Mouse (Mus musculus): ENCODE data around the gene Gm853. TPM values are rescaled to one million over a fixed set of nuclear protein-coding genes. Genes with fewer than 3 reads are reported as not detected.

Gm853 gene
- total and polyA plus RNA-seq, 3 experiments: 0.05 TPM; not detected in 2

DNA sequence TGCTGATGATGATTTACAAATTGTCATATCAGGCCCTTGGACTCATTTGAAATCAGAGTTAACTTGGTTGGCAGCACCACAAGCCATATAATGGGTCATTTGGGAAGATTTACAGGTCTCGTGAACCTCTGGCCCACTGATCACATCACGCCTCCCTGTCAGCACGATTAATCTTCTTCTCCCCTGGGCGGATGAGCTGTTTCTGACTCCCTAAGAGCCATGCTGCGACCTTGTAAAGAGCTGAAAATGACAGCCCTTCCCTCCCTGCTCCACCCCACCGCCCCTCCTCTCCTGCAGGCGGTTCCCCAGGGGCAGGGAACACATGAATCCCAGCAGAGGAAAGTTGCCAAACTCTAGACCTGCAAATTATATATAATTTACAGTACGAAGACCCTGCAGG, 14.2 kb upstream of the Gm853 start:
- 0 out of 2 replicates have a peak, but pooled peaks cover 7% of the 10 kb centered on the region for H3K27me3 ChIP-seq (ENCODE audit: insufficient read depth, low read length)
- no peaks in the 10 kb centered on the region for H3K36me3 ChIP-seq (replicated peaks)
- ATAC-seq (ENCODE audit: extremely low read depth, insufficient number of reproducible peaks, low FRiP score, poor library complexity, severe bottlenecking) (no peak), DNase-seq (ENCODE audit: low spot score) (no peak)
- TF ChIP-seq GATA2 (IDR thresholded peaks at IDR 0.05; ENCODE audit: borderline replicate concordance, low read depth, low read length) (no peak), CTCF (IDR thresholded peaks at IDR 0.05; ENCODE audit: low read depth, low read length) (no peak), POLR2AphosphoS5 (IDR thresholded peaks at IDR 0.05; ENCODE audit: insufficient replicate concordance, low read depth, low read length) (no peak), GATA1 (IDR thresholded peaks at IDR 0.05; ENCODE audit: borderline replicate concordance, low read length) (no peak), TAL1 (conservative IDR thresholded peaks at IDR 0.05; ENCODE audit: low read depth, low read length) (no peak)
- H3K4me3 ChIP-seq (ENCODE audit: low read depth, low read length): no peak overlapping the region
- no peaks in the 10 kb centered on the region for H3K9me3 ChIP-seq (replicated peaks)
- H3K4me1 ChIP-seq (ENCODE audit: insufficient read depth, low read depth, low read length): no peaks in the 10 kb centered on the region

DNA sequence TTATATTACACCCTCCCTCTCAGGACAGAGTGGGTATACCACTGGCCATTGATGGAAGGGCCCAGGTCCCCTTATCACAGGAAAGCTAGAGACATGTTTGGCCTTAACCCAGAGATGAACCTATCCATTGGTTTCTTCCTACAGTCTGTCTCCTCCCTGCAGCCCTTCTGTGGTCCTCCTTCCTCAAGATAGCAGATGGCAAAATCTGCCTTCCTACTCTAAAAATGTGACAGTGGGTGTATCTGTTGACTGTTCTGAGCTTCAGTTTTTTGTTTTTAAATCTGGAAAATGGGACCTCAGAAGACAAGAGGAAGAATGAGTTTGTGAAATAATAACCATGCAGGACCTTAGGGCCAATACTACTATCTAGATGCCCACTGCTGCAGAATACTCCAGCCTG, 1.9 kb upstream of the Gm853 start:
- H3K36me3 ChIP-seq (replicated peaks): no peaks in the 10 kb centered on the region
- peaks cover 2% of the 10 kb centered on the region; the same call in 1 of the 2 replicates for H3K4me1 ChIP-seq (ENCODE audit: insufficient read depth, low read depth, low read length)
- H3K4me3 ChIP-seq (ENCODE audit: low read depth, low read length): no peak overlapping the region
- no peaks in the 10 kb centered on the region for H3K9me3 ChIP-seq (replicated peaks)
- no peak for TF ChIP-seq GATA1 (IDR thresholded peaks at IDR 0.05; ENCODE audit: borderline replicate concordance, low read length)
- no peak for TF ChIP-seq POLR2AphosphoS5 (IDR thresholded peaks at IDR 0.05; ENCODE audit: insufficient replicate concordance, low read depth, low read length)
- no peak for TF ChIP-seq TAL1 (conservative IDR thresholded peaks at IDR 0.05; ENCODE audit: low read depth, low read length)
- TF ChIP-seq GATA2 (IDR thresholded peaks at IDR 0.05; ENCODE audit: borderline replicate concordance, low read depth, low read length): no peak
- TF ChIP-seq CTCF (IDR thresholded peaks at IDR 0.05; ENCODE audit: low read depth, low read length): no peak
- DNase-seq (ENCODE audit: low spot score) (no peak), ATAC-seq (ENCODE audit: extremely low read depth, insufficient number of reproducible peaks, low FRiP score, poor library complexity, severe bottlenecking) (no peak)
- H3K27me3 ChIP-seq (ENCODE audit: insufficient read depth, low read length): peaks cover 40% of the 10 kb centered on the region

DNA sequence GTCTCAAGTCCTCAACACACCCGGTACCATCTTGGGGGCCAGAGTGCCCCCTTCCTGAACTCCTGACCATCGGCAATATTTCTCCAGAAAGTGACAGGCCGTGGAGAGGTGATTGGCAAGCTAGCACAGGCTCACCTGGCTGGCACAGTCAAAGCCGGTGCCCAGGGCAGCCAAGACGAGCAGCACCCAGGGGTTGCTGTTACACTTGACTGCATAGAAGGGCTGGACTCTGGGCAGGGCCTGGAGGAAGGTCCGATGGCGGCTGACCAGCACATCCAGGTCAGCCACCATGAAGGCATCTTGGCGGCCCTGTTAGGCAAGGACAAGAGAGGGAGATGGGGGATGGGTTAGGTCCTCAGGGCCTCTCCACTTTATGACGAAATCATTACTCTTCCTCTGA, 2.0 kb downstream of the Gm853 start:
- H3K9me3 ChIP-seq (replicated peaks): no peaks in the 10 kb centered on the region
- no peaks in the 10 kb centered on the region for H3K36me3 ChIP-seq (replicated peaks)
- H3K27me3 ChIP-seq (ENCODE audit: insufficient read depth, low read length): peaks cover 51% of the 10 kb centered on the region
- DNase-seq (ENCODE audit: low spot score): no peak
- no peak overlapping the region for H3K4me3 ChIP-seq (ENCODE audit: low read depth, low read length)
- TF ChIP-seq CTCF (IDR thresholded peaks at IDR 0.05; ENCODE audit: low read depth, low read length): no peak
- H3K4me1 ChIP-seq (ENCODE audit: insufficient read depth, low read depth, low read length): peaks cover 2% of the 10 kb centered on the region; the same call in 1 of the 2 replicates
- ATAC-seq (ENCODE audit: extremely low read depth, insufficient number of reproducible peaks, low FRiP score, poor library complexity, severe bottlenecking): no peak

DNA sequence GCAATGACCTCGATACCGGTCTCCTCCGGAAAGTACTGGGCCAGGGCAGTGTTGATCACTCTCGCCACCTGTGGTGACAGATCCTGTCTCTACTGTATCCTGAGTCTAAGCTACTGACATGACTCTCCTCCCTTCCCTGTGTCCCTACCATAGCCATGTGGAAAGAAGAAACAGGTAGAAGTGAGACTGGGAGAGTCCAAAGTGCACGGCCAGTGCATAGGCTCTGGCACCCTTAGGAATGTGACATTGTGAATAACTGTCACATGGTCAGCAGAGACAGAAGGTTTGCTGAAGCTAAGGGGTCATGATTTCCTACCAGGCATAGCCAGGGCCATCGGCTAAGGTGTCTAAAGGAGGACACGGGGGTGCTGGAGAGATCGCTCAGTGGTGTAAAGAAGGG, 6.8 kb downstream of the Gm853 start:
- no peak overlapping the region for H3K4me3 ChIP-seq (ENCODE audit: low read depth, low read length)
- peaks cover 27% of the 10 kb centered on the region for H3K4me1 ChIP-seq (ENCODE audit: insufficient read depth, low read depth, low read length)
- no peak for TF ChIP-seq GATA2 (IDR thresholded peaks at IDR 0.05; ENCODE audit: borderline replicate concordance, low read depth, low read length)
- TF ChIP-seq POLR2AphosphoS5 (IDR thresholded peaks at IDR 0.05; ENCODE audit: insufficient replicate concordance, low read depth, low read length): no peak
- TF ChIP-seq CTCF (IDR thresholded peaks at IDR 0.05; ENCODE audit: low read depth, low read length): no peak
- TF ChIP-seq GATA1 (IDR thresholded peaks at IDR 0.05; ENCODE audit: borderline replicate concordance, low read length): no peak
- TF ChIP-seq TAL1 (conservative IDR thresholded peaks at IDR 0.05; ENCODE audit: low read depth, low read length): no peak
- no peaks in the 10 kb centered on the region for H3K36me3 ChIP-seq (replicated peaks)
- ATAC-seq (ENCODE audit: extremely low read depth, insufficient number of reproducible peaks, low FRiP score, poor library complexity, severe bottlenecking): no peak
- no peak for DNase-seq (ENCODE audit: low spot score)
- peaks cover 34% of the 10 kb centered on the region for H3K27me3 ChIP-seq (ENCODE audit: insufficient read depth, low read length)
- H3K9me3 ChIP-seq (replicated peaks): no peaks in the 10 kb centered on the region

DNA sequence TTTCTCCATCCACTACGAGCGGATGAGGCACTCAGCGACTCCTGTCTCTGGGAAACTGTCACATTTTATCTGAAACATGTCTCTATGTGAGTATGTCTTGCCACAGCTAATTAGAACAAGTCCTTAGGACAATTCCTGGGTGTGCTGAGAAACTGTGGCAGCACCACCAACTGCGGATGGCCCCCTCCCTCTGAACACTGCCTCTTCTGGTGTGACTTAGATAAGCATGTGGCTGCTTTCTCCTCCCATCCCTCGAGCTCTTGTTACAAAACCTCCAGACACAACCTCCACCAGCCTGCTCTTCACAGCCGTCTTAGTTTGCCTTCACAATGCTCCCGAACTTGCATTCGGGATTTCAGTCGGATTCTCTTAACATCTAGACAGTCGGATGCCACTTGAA, 8.3 kb downstream of the Gm853 start:
- Histone ChIP-seq H3K4me1 (ENCODE audit: insufficient read depth, low read depth, low read length) (peaks cover 27% of the 10 kb centered on the region), H3K9me3 (replicated peaks) (no peaks in the 10 kb centered on the region), H3K27me3 (ENCODE audit: insufficient read depth, low read length) (peaks cover 19% of the 10 kb centered on the region), H3K4me3 (ENCODE audit: low read depth, low read length) (no peak overlapping the region), H3K36me3 (replicated peaks) (no peaks in the 10 kb centered on the region)
- TF ChIP-seq CTCF (IDR thresholded peaks at IDR 0.05; ENCODE audit: low read depth, low read length) (no peak), GATA1 (IDR thresholded peaks at IDR 0.05; ENCODE audit: borderline replicate concordance, low read length) (no peak), POLR2AphosphoS5 (IDR thresholded peaks at IDR 0.05; ENCODE audit: insufficient replicate concordance, low read depth, low read length) (no peak)
- no peak for DNase-seq (ENCODE audit: low spot score)
- no peak for ATAC-seq (ENCODE audit: extremely low read depth, insufficient number of reproducible peaks, low FRiP score, poor library complexity, severe bottlenecking)

DNA sequence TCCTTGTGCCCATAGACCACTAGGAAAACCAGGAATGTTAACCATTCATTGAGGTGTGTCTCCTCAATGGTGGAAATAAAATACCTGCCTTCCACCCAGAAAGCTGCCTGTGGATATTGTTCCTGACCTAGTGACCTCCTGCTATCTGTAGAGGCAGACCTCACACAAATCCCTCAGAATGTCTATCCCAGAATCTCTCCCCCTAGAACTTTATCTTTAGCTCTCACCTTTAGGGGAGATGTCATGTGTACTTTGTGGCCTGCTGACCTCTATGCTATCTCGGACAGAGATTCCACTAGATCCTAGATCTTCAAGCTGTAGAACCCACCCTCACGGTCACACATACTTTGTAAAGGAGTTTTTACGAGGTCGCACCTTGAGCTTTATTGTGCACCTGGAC, 9.0 kb downstream of the Gm853 start:
- ATAC-seq (ENCODE audit: extremely low read depth, insufficient number of reproducible peaks, low FRiP score, poor library complexity, severe bottlenecking): no peak
- no peak overlapping the region for H3K4me3 ChIP-seq (ENCODE audit: low read depth, low read length)
- H3K9me3 ChIP-seq (replicated peaks): peaks cover 1% of the 10 kb centered on the region; the same call in 1 of the 2 replicates
- H3K27me3 ChIP-seq (ENCODE audit: insufficient read depth, low read length): peaks cover 17% of the 10 kb centered on the region
- TF ChIP-seq POLR2AphosphoS5 (IDR thresholded peaks at IDR 0.05; ENCODE audit: insufficient replicate concordance, low read depth, low read length) (no peak), GATA1 (IDR thresholded peaks at IDR 0.05; ENCODE audit: borderline replicate concordance, low read length) (no peak), GATA2 (IDR thresholded peaks at IDR 0.05; ENCODE audit: borderline replicate concordance, low read depth, low read length) (no peak), TAL1 (conservative IDR thresholded peaks at IDR 0.05; ENCODE audit: low read depth, low read length) (no peak), CTCF (IDR thresholded peaks at IDR 0.05; ENCODE audit: low read depth, low read length) (no peak)
- no peak for DNase-seq (ENCODE audit: low spot score)
- H3K36me3 ChIP-seq (replicated peaks): no peaks in the 10 kb centered on the region
- peaks cover 27% of the 10 kb centered on the region for H3K4me1 ChIP-seq (ENCODE audit: insufficient read depth, low read depth, low read length)

DNA sequence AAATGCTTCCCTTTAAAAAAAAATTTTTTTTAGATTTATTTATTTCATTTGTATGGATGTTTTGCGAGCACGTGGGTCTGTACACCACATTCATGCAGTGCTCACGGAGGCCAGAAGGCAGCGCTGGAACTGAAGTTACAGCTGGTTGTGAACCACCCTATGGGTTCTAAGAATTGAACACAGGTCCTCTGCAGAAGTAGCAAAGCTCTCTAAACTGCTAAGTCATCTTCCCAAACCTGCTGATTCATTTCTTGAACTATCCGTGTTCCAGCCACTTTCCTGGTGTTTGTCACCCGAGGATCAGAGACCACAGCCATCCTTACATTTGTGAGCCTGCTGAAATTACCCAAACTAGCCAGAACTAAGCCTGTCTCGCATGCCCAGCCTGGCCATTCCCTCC, 9.8 kb downstream of the Gm853 start:
- DNase-seq (ENCODE audit: low spot score): no peak
- peaks cover 8% of the 10 kb centered on the region; the same call in 1 of the 2 replicates for H3K9me3 ChIP-seq (replicated peaks)

More for the DNA sequence above, 9.8 kb downstream of the Gm853 start:
- Histone ChIP-seq H3K36me3 (replicated peaks) (no peaks in the 10 kb centered on the region), H3K27me3 (ENCODE audit: insufficient read depth, low read length) (peaks cover 14% of the 10 kb centered on the region), H3K4me3 (ENCODE audit: low read depth, low read length) (no peak overlapping the region), H3K4me1 (ENCODE audit: insufficient read depth, low read depth, low read length) (peaks cover 27% of the 10 kb centered on the region)
- TF ChIP-seq GATA2 (IDR thresholded peaks at IDR 0.05; ENCODE audit: borderline replicate concordance, low read depth, low read length) (no peak), POLR2AphosphoS5 (IDR thresholded peaks at IDR 0.05; ENCODE audit: insufficient replicate concordance, low read depth, low read length) (no peak), TAL1 (conservative IDR thresholded peaks at IDR 0.05; ENCODE audit: low read depth, low read length) (no peak), GATA1 (IDR thresholded peaks at IDR 0.05; ENCODE audit: borderline replicate concordance, low read length) (no peak), CTCF (IDR thresholded peaks at IDR 0.05; ENCODE audit: low read depth, low read length) (no peak)
- no peak for ATAC-seq (ENCODE audit: extremely low read depth, insufficient number of reproducible peaks, low FRiP score, poor library complexity, severe bottlenecking)
